Mouse (Mus musculus) gastrocnemius, postnatal 14 days (tissue): ENCODE measurements around the gene Gnb3. TPM values are rescaled to one million over a fixed set of nuclear protein-coding genes. Genes with fewer than 3 reads are reported as not detected.
"Not testable (repeated sequence)": the region's sequence is repeated elsewhere in the genome, so short reads cannot be mapped to it uniquely, and the experiment has no call there.

Source experiments
- DNase-seq: peaks from one replicate; pipeline ENCODE4 v3.0.0; 2021; ENCODE audit warnings: mixed read lengths
- intact Hi-C: fragments of 180-260 bp; cut with DNase I; formaldehyde crosslinking; loops from one replicate; pipeline ENCODE4 v1.15.1; 2025; ENCODE audit warnings: low total_unique reads
- total RNA-seq, 2 experiments: library from RNA; stranded (reverse); gene quantifications; 2 replicates each; pipeline ENCODE4 v1.2.3; 2021

Gnb3 gene
- total RNA-seq, 2 experiments from 2014 or later: 6.6 to 7.0 TPM

DNA sequence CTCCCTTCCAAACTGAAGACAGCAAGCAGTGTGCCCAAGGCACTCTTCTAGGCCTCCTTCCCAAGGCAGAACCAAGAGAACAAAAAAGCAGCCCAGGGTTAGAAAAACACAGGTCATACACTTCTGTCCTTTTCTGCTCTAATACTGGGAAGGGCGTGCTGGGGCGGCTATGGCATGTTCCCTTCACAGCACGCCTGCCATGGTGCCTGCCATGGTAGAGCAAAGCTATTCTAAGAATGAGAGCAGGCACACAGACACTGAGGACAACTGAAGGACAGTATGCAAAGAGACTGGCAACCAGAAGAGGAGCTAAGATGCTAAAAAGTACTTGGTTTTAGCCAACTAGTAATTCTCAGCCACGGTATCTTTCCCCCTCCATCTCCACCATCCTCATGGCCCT lies 18.0 kb downstream of the Gnb3 start:
- peak; percentile 1 for DNase-seq
- intact Hi-C loops: no loop called here

DNA sequence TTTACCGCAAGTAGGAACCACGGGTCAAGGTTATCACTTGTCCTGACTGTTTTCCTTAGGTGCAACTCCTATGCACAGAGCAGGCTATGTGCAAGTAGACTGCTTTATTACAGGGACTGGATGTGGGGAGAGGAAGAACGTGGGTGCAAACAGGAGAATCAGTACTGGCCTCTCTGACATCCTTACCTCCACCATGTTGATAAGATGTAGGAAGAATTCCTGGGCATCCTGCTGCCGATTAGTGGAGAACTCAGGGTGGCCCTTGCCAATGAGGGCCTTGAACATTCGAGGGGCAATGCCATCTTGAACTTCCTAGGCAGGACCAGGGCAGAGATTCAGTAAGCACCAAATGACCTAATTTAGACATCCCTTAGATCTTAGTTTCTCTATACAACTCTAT lies 19.2 kb downstream of the Gnb3 start:
- no peak for DNase-seq
- intact Hi-C loops: no loop called here

DNA sequence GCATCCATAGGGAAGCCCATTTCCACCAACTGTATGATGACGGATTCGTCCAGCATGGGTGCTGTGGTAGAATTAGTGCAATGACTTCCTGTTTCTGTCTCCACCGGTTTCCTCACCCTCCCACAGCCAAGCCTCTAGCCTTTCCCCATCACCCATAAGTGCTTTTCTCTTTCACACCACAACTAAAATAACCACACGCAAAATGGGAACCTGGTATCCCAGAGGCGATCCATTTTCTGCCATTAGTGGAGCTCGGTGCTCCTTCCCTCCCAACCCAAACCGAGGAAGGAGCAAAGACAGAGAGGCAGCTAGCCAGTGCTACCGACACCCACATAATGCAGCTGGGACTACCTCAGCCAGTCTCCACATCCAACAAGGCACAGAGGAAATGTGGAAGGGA lies 22.1 kb downstream of the Gnb3 start:
- no peak for DNase-seq
- intact Hi-C loops: no loop called here

DNA sequence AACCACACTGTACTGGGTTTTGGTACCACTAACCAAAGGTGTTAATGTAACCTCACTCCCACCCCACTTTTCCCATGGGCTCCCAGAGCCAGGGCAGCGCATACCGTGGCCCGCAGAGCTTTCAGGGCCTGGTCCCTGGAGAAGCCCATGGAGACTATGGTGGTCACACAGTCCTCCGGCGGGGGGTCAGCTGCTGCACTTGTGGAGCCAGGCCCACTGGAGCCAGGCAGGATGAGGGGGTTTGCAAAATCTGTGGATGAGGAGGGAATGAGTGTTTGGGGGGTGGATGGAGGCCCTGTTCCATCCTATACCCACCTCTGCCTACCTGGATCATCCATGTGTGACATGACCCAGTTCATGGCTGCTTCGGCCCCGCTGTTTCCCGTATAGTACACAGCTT lies 22.5 kb downstream of the Gnb3 start:
- intact Hi-C loops: no loop called here
- no peak for DNase-seq

DNA sequence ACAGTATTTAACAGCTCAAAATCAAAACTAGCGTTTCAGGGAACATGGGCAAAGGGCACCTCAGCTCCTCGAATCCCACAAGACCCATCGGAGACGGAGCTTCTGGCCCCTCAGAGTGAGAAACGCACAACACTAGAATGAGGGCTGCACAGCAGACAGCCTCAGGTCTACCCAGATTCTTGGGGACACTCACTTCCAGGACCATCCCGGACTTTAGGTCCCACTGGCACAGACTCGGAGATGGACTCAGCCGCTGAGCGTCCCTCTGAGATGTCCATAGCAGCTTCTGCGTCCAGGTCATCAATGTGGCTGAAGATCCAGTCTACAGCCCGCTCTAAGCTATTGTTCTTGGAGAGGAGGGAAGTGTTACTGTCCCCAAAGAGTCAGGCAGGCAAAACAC lies 22.9 kb downstream of the Gnb3 start:
- intact Hi-C loops: no loop called here
- no peak for DNase-seq

DNA sequence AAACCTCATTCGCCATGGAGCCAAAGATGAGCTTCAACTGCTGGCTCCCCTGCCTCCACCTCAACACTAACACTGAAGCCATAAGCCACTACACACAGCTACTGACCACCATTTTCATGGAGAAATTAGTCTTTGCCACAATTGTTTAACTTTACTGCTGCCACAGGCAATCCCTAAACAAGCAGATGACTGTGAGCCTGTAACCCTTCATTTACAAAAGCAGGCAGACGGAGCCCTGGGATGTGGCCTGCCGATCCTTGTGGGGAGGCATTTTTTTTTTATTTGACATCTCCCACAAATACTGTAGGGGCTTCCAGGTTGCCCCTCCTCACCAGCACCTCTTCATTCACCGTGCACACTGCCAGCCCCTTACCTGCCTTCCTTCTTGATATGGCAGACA lies 23.5 kb downstream of the Gnb3 start:
- DNase-seq: no peak
- intact Hi-C loops: no loop called here

DNA sequence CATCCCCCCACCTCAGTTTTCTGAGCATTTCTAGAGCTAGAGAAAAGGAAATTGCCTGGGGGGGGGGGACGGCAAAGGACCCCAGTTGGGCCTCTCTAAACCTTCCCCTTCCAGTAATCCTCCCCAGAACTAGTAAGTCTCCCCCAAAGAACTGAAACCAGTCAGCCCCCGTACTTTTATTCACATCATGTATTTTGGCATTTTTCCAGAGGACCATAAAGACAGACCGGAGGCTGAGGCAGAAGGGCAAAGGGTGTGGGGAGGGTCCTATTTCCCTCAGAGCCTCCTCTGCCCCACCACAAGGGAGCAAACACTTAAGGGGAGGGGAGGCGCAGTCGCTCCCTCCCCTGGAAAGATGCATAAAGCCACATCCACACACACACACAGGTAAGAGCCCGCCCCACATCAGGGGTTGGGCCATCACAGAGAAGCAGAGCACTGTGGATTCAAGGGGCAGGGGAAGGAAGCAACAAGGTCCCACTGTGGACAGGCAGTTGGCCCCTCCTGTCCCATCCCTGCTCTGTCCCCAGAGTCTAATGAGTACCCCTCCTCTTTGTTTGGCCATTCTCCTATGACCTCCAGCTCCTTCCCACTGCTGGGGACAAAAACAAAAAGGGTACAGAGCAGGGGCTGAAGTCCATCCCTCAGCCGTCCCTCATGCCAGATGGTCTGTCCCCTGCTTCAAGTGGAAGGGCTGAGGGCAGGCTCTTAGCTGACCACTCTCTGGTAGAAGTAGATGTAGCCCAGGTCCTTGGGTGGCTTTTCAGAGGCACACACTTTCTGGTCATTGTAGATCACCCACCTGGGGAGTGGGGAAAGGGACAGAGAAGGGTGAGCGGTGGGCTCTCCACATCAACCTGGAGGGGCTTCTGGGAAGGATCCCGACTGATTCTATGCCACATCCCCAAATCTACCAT lies 25.0 kb downstream of the Gnb3 start:
- intact Hi-C loops: no loop called here
- DNase-seq: no peak

DNA sequence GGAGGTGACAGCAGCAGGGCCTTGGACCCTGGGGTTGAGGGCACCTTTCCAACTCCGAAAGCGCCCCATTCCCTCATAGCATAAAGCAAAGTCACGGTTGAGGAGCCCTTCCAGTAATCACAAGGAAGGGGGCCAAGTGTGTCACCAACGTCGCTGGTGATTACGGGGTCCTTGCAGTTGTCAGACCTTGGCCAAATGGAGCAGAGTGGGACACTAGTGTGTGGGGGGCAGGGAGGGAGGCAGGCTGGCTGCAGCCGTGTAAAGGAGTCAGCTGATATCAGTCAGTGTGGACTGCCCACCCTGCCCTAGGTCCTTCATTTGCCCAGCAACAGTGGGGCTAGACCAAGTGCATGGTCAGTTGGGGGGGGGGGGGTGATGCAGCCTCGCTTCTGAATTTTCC lies 25.6 kb downstream of the Gnb3 start:
- DNase-seq: no peak
- intact Hi-C loops: no loop called here

DNA sequence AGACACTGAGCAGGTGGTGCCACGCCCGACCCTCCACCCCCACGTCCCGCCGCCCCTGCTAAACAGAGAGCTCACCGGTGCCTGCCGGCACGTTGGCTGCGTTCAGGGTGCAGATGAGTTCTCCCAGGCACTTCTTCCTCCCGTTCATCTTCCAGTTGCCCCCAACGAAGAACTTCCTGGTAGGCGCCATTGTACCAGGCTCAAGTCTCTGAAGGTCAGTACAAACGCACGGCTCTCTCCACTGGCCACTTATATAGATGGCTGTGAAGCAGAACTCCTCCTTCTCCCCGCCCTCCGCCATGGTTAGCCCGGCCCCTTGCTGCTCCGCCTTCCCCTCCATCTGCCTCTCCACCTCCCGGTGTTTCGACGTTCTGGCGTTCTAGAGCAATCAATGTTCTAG lies 26.1 kb downstream of the Gnb3 start, which contains the start of gene Tpi1:
Tpi1 (minus strand) TSS at position 364 of the 400 bp plus-strand sequence.
- intact Hi-C loops: no loop called here
- peak; percentile 93 for DNase-seq

DNA sequence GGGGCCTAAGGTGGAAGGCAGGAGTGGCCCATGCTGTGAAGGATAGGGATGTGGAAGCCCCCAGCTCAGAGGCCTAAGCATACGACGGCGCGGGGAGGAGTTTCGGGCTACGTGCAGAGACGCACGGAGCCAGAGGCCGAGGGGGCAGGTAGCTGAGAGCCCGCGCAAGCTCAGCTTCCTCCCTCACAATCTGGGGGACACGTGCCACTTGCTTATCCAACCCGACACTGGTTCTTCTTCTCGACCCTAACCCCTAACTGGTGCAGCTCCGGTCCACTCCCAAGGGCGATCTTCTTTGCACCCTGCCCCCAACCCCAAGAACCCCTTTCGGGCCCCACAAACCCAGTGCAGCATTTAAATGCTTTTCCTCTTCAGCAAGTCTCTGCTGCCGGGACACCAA lies 26.6 kb downstream of the Gnb3 start:
- intact Hi-C loops: no loop called here
- peak; percentile 74 for DNase-seq

DNA sequence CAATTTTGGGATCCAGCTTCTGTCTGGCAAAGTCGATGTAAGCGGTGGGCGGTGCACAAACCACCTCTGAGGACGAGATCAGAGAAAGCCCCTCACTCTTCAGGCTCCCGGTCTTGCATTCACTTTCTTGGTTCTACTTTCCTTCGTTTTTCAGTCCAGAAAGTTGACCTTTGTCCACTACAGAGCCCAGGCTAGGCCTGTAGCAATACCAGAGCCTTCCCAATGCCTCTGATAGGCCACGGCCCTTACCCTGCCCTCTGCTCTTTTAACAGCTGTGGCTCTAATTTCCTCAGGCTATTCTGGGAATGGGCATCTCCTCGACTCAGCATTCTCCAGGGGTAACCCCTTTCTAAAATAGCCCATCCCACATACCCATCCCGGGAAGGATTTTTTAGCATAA lies 27.2 kb downstream of the Gnb3 start:
- DNase-seq: no peak
- intact Hi-C loops: no loop called here

DNA sequence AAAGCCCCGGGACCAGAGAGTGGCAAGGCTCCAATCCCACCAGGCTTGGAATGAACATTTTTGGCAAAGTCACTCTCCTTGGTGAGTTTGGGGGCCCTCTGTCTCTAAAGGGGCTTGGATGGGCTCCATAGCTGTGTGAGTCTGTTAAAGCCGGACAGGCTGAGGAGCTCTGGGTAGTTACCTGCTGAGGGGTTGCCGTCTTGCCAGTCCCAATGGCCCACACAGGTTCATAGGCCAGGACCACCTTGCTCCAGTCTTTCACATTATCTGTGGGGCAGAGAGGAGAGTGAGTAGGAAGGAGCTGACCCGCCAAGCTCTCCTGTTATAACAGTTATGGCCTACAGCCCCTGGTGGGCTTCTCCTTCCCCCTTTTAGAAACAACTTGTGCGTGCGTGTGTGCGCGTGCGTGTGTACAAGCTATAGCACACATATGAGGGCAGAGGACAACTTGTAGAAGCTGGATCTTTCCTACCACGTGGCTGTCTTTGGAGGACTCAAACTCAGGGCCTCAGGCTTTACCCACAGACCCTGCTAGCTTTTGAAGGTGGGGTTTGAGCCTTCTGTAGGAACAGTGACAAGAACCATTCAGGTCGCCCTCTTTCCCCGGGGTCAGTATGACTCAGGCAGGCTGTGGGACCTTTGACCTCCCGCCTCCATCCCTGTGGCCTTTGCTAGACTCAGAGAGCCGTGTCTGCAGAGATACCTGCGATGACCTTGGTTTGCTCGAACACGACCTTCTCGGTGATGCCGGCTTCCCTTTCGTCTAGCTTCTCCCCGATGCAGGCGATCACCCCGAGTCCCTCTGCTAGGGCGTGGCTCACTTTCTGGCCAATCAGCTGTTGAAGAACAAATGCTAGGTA lies 28.1 kb downstream of the Gnb3 start:
- no peak for DNase-seq
- intact Hi-C loops: no loop called here

DNA sequence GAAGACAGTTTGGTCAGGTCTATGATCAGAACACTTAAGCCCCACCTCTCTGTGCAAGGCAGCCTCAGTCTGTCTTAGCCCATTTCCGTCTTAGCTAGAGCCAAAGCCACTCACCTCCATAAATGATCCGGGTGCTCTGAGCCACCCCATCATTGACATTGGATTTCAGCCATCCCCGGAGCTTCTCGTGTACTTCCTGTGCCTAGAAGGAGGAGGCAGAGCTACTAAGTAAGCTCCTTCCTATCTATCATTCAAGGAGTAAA lies 28.7 kb downstream of the Gnb3 start:
- no peak for DNase-seq
- intact Hi-C loops: no loop called here

DNA sequence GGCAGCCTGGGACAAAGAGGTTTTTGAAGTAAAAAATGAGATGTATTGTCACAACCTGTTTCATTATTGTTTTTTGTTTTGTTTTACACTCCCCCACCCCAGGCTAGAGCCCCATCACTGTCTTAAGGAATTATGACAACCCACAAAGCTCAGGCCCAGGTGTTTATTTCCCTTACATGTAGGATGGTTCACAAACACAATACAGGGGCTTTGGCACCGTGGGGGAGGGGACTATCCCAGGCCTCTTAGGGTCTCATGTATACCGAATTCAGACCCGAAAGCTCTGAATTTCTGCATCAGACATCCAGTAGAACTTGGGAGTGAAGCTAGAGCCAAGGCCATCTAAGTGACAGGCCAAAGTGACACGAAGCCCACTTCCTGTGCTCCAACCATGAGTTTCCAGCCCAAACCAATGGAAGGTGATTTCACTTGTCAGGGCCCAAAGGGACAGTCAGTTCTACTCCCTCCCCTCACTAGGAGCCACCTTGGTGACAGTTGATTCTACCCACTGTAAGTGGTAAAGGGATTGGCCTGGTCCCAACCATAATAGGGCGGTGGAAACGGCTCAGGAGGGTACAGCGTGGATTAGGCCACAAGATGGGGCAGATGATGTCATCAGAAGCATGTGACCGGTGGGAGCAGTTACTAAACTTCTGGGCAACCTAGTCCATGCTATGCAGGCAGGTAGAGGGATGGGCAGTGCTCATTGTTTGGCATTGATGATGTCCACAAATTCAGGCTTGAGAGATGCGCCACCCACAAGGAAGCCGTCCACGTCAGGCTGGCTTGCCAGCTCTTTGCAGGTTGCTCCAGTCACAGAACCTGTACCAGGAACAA lies 29.3 kb downstream of the Gnb3 start:
- DNase-seq, intact Hi-C loops: not testable (repeated sequence)

DNA sequence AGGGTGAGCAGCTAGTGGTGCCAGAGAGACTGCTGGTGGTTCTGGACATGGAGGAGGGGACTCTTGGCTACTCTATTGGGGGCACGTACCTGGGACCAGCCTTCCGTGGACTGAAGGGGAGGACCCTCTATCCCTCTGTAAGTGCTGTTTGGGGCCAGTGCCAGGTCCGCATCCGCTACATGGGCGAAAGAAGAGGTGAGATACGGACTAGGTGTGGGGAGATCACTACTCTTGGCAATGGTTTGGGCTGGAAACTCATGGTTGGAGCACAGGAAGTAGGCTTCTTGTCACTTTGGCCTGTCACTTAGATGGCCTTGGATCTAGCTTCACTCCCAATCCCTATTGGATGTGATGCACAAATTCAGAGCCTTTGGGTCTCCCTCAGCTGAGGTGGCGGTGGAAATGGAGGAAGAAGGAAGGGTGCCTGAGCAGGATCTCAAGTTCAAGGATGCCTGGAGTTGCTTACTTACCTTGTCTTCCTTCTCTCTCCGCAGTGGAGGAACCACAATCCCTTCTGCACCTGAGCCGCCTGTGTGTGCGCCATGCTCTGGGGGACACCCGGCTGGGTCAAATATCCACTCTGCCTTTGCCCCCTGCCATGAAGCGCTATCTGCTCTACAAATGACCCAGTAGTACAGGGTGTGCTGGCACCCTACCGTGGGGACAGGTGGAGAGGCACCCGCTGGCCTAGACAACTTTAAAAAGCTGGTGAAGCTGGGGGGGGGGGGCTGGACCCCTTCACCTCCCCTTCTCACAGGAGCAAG lies 30.1 kb downstream of the Gnb3 start:
- intact Hi-C loops: no loop called here
- DNase-seq: no peak

DNA sequence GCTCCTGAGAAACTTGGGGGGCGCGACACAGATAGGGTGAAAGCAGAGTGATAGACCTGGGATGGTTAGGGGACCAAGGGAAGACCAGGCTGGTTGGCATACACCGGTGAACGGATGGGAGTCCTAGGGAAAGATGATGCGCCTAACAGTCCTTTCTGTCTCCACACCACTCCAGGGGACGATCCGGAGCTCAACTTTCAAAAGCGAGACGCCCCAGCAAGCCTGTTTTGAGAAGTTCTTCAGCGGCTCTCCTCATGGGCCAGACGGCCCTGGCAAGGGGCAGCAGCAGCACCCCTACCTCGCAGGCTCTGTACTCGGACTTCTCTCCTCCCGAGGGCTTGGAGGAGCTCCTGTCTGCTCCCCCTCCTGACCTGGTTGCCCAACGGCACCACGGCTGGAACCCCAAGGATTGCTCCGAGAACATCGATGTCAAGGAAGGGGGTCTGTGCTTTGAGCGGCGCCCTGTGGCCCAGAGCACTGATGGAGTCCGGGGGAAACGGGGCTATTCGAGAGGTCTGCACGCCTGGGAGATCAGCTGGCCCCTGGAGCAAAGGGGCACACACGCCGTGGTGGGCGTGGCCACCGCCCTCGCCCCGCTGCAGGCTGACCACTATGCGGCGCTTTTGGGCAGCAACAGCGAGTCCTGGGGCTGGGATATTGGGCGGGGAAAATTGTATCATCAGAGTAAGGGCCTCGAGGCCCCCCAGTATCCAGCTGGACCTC lies 30.9 kb downstream of the Gnb3 start:
- peak; percentile 88 for DNase-seq
- intact Hi-C loops: no loop called here

DNA sequence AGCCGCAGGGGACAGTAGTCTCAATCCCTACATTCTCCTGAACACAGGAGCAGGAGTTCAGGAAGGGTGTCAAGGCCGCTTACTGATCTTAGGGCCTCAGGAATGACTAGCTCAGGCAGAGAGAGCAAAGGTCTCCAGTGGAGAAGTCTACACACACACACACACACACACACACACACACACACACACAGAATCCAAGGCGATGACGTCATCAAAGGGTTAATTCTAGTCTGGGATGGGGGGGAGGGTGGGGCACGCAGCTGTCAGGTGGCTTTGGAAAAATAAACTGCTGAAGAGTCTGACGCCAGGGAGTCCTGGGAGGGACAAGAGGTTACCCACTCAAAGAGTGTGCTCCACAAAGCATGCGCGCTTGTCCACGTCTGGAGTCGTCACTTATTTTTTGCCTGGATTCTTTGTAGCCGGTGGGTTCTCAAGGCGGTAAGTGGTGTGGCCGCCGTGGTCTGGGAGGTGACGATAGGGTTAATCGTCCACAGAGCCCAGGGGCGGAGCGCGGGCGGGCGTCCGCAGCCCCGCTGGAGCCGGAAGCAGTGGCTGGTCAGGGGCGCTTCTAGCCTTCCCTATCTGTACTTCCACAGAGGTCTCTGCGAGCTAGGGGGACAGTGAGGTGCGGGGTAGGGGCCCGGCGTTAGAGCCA lies 31.6 kb downstream of the Gnb3 start, which contains the start of gene Spsb2:
Spsb2 (plus strand) TSS at position 304 of the 655 bp plus-strand sequence.
- intact Hi-C loops: no loop called here
- peak; percentile 82 for DNase-seq

DNA sequence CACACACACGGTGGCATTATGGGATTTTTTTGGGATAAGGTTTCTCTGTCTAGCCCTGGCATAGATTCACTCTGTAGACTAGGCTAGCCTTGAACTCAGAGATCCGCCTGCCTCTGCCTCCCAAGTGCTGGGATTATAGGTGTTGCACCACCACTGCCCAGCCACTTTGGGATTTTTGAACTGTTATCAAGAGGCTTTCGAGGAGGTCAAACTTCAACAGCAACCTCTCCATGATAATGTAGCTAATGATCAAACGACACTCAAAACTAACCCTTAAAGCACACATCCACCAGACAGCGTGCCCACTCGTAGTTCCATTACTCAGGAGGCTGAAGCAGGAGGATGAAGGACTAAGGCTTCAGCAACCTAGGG lies 32.1 kb downstream of the Gnb3 start:
- no peak for DNase-seq
- intact Hi-C loops: no loop called here
